Mouse (Mus musculus) heart, embryonic 13.5 days (tissue): Measurements from ENCODE around the gene Sec14l1. TPM values are rescaled to one million over a fixed set of nuclear protein-coding genes. Genes with fewer than 3 reads are reported as not detected.
A peak's percentile ranks its signal among the peaks of the same experiment; 100 is the strongest.

Source experiments
- ATAC-seq: fragments of 200-750 bp; cut with Nextera tagmentation; 2 replicates; pipeline ENCODE4 v1.8.0; 2017; ENCODE audit warnings: moderate TSS enrichment; ENCODE audit not compliant: insufficient number of reproducible peaks, low FRiP score, low TSS enrichment; ENCODE audit errors: extremely low read depth
- H3K27ac ChIP-seq: fragments of 300-500 bp; sonication (generic); replicated peaks from 2 replicates; pipeline ENCODE4 v1.5.1; 2015; ENCODE audit warnings: moderate library complexity, mild to moderate bottlenecking, inconsistent platforms
- H3K27me3 ChIP-seq: fragments of 300-500 bp; sonication (generic); replicated peaks from 2 replicates; pipeline ENCODE4 v1.6.1; 2015; ENCODE audit warnings: mild to moderate bottlenecking, inconsistent platforms
- H3K36me3 ChIP-seq: fragments of 300-500 bp; sonication (generic); 2 replicates; pipeline ENCODE4 v1.6.1; 2015; ENCODE audit warnings: mild to moderate bottlenecking, inconsistent platforms
- H3K4me1 ChIP-seq: fragments of 300-500 bp; sonication (generic); 2 replicates; pipeline ENCODE4 v1.6.1; 2015; ENCODE audit warnings: inconsistent platforms
- H3K4me2 ChIP-seq: fragments of 300-500 bp; sonication (generic); 2 replicates; pipeline ENCODE4 v1.6.1; 2015; ENCODE audit warnings: inconsistent platforms, mild to moderate bottlenecking, moderate library complexity
- H3K4me3 ChIP-seq: fragments of 300-500 bp; sonication (generic); 2 replicates; pipeline ENCODE4 v1.5.1; 2015; ENCODE audit warnings: moderate library complexity, mild to moderate bottlenecking, inconsistent platforms
- H3K9ac ChIP-seq: fragments of 300-500 bp; sonication (generic); 2 replicates; pipeline ENCODE4 v1.6.1; 2015; ENCODE audit warnings: inconsistent platforms, mild to moderate bottlenecking, moderate library complexity
- H3K9me3 ChIP-seq: fragments of 300-500 bp; sonication (generic); 2 replicates; pipeline ENCODE4 v1.6.1; 2016; ENCODE audit warnings: inconsistent platforms
- WGBS: fragments of 180-500 bp; shearing (Covaris S2); methylation state at CpG from one replicate; pipeline ENCODE4 v1.1.7; 2015; ENCODE audit warnings: mixed read lengths; 5-methylcytosine and 5-hydroxymethylcytosine counted together
- polyA plus RNA-seq: library from polyadenylated mRNA; unstranded; fragments of >200 nt; fragmentation: Nextera tagmentation; extraction: Ambion mirVana; gene quantifications from 2 replicates; pipeline ENCODE4 v1.2.1, GENCODE M21; 2015

Gene Sec14l1
- polyA plus RNA-seq, 1 experiment from 2014 or later, result 44.5 TPM

DNA sequence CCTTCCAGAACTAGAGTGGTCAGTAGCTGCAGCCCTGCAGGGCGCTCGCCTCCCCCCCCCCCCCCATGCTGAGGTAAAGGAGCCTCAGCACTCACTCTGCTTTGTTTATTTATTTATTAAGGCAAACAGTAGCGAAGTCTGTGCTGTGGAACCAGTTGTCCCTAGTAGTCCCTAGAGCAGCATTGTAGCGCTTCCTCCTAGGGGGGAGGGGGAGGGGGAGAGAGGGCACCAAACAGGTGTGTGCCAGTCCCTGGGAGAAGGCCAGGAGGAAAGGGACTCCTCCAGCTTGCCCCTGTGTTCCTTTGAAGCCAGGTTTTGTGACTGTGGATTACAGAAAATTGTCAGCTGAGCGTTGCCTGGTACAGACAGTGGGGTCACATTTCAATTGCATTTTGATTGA is 4.8 kb downstream of the Sec14l1 start:
- Histone ChIP-seq H3K4me3 (no peak overlapping the region), H3K4me2 (peak overlapping the region; percentile 37; the same call in 1 of the 2 replicates), H3K9me3 (no peaks in the 10 kb centered on the region), H3K9ac (peak overlapping the region; percentile 71), H3K4me1 (peaks cover 89% of the 10 kb centered on the region), H3K27me3 (no peaks in the 10 kb centered on the region), H3K27ac (peak overlapping the region; percentile 80), H3K36me3 (peaks cover 27% of the 10 kb centered on the region)
- WGBS, result 58% methylated on average over 5 of the region's 5 CpGs
- no peak for ATAC-seq

GRCm38 (mm10) chr11:117120285-117121163 is 5.6 kb downstream of the Sec14l1 start:
- peak overlapping the region; percentile 71 for H3K9ac ChIP-seq
- H3K9me3 ChIP-seq, result no peaks in the 10 kb centered on the region
- H3K4me2 ChIP-seq, result peak overlapping the region; percentile 37
- H3K27ac ChIP-seq, result peak overlapping the region; percentile 80
- H3K27me3 ChIP-seq, result no peaks in the 10 kb centered on the region
- peaks cover 32% of the 10 kb centered on the region for H3K36me3 ChIP-seq
- H3K4me1 ChIP-seq, result peaks cover 97% of the 10 kb centered on the region
- H3K4me3 ChIP-seq, result no peak overlapping the region
- WGBS, result 31% methylated on average over 20 of the region's 20 CpGs
- ATAC-seq, result no peak

DNA sequence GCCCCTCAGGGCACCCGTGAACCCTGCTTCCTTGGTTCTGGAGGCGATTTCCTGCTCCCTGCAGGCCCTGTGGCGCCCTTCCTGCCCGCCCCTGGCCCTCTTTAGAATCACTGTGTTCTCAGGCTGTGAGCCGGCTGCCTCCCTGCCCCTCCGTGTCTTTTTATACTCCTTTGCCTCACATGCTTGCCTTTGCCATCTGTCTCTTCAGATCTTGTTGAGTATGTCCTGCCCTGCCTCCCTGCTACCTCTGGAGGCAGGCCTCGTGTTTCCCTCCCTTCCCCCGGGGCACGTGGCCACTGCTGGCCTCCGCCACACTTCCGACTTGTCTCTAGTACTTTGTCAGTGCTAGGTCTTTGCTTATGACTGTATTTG is 6.2 kb downstream of the Sec14l1 start:
- H3K9me3 ChIP-seq, result no peaks in the 10 kb centered on the region
- no peak overlapping the region for H3K4me3 ChIP-seq
- ATAC-seq, result no peak
- peak overlapping the region; percentile 37 for H3K4me2 ChIP-seq
- no peaks in the 10 kb centered on the region for H3K27me3 ChIP-seq
- peak overlapping the region; percentile 71 for H3K9ac ChIP-seq
- peak overlapping the region; percentile 80 for H3K27ac ChIP-seq
- peaks cover 99% of the 10 kb centered on the region for H3K4me1 ChIP-seq
- peaks cover 33% of the 10 kb centered on the region for H3K36me3 ChIP-seq
- WGBS, result 23% methylated on average over 11 of the region's 11 CpGs

DNA sequence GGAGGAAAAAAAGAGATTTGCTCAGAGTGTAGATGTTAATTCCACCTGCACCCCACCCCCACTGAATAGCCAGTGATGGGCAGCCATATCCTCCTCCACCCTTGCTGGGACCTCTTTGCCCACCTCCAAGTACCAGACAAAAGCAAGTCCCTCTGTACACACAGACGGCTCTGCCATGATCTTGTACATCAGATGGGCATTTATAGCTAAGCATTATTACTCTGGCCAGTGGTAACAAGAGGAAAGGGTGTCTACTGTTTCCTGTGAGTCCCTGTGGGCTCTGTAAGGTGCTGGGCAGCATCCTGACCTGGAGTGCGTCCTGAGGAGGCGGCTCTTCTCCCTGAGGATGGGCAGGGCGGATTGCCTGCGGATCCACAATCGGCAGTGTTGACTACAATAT is 7.0 kb downstream of the Sec14l1 start:
- Histone ChIP-seq H3K4me1 (peaks cover 99% of the 10 kb centered on the region), H3K9ac (no peak overlapping the region), H3K36me3 (peaks cover 30% of the 10 kb centered on the region), H3K4me3 (no peak overlapping the region), H3K27ac (peak overlapping the region; percentile 80; the same call in 1 of the 2 replicates), H3K27me3 (no peaks in the 10 kb centered on the region), H3K4me2 (no peak overlapping the region), H3K9me3 (no peaks in the 10 kb centered on the region)
- 90% methylated on average over 6 of the region's 6 CpGs for WGBS
- no peak for ATAC-seq

- Histone ChIP-seq H3K9ac (peak overlapping the region; percentile 51), H3K4me3 (no peak overlapping the region), H3K4me1 (peaks cover 99% of the 10 kb centered on the region), H3K9me3 (no peaks in the 10 kb centered on the region), H3K4me2 (peak overlapping the region; percentile 44), H3K27ac (peak overlapping the region; percentile 80), H3K27me3 (no peaks in the 10 kb centered on the region), H3K36me3 (peaks cover 15% of the 10 kb centered on the region; the same call in 1 of the 2 replicates)
- WGBS, result 64% methylated on average over 17 of the region's 17 CpGs
- no peak for ATAC-seq
These were observed 8.6 kb downstream of the Sec14l1 start for GRCm38 (mm10) chr11:117123418-117124085.

GRCm38 (mm10) chr11:117124539-117124938 is 9.6 kb downstream of the Sec14l1 start:
- peak overlapping the region; percentile 80 for H3K27ac ChIP-seq
- no peak overlapping the region for H3K4me2 ChIP-seq
- peaks cover 99% of the 10 kb centered on the region for H3K4me1 ChIP-seq
- no peak overlapping the region for H3K4me3 ChIP-seq
- no peak overlapping the region; the same call in 1 of the 2 replicates for H3K9ac ChIP-seq
- WGBS, result 59% methylated on average over 10 of the region's 10 CpGs
- H3K27me3 ChIP-seq, result no peaks in the 10 kb centered on the region
- H3K36me3 ChIP-seq, result peaks cover 15% of the 10 kb centered on the region; the same call in 1 of the 2 replicates
- H3K9me3 ChIP-seq, result no peaks in the 10 kb centered on the region
- ATAC-seq, result no peak

- Histone ChIP-seq H3K36me3 (peaks cover 15% of the 10 kb centered on the region), H3K9ac (peak overlapping the region; percentile 72), H3K4me1 (peaks cover 92% of the 10 kb centered on the region), H3K4me3 (no peak overlapping the region), H3K27ac (peak overlapping the region; percentile 97), H3K27me3 (no peaks in the 10 kb centered on the region), H3K9me3 (no peaks in the 10 kb centered on the region), H3K4me2 (peak overlapping the region; percentile 47)
- WGBS, result 28% methylated on average over 13 of the region's 13 CpGs
- no peak for ATAC-seq
These were observed 12.4 kb downstream of the Sec14l1 start for GRCm38 (mm10) chr11:117127250-117127837.

DNA sequence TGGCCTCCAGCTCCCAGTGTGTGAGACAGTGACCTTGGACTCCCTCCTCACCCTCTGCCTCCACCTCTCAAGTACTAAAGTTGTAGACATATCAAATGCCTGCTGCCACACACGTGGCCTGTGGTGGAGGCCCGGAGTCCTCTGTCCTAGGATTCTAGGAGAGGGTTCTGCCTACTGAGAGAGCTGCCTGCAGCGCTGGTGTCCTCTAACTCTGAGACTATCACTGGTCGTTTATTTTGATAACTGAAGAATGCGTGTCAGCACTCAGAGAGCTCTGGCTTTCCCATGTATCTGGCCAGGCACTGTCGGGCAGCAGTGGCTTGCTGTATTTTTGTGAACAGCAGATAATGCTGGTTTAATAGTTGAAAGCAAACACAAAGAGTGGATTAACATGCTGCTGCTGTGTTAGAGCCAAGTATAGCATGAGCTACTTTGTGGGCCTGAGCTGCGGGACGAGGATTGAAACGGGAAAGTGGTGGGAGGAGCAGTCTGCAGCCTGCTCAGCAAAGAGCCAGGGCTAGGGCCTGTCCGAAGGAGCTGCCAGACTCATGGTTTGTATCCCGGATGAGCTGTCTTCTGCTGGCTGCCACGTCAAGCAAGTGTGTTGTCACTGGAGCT is 13.1 kb downstream of the Sec14l1 start:
- peak; percentile 56 for ATAC-seq
- WGBS, result 11% methylated on average over 12 of the region's 12 CpGs
- Histone ChIP-seq H3K4me2 (peak overlapping the region; percentile 47), H3K27me3 (no peaks in the 10 kb centered on the region), H3K27ac (peak overlapping the region; percentile 97), H3K9ac (peak overlapping the region; percentile 72), H3K36me3 (peaks cover 19% of the 10 kb centered on the region), H3K4me1 (peaks cover 85% of the 10 kb centered on the region), H3K4me3 (no peak overlapping the region), H3K9me3 (no peaks in the 10 kb centered on the region)

GRCm38 (mm10) chr11:117129473-117129872 is 14.5 kb downstream of the Sec14l1 start:
- H3K27ac ChIP-seq, result peak overlapping the region; percentile 97
- H3K9me3 ChIP-seq, result no peaks in the 10 kb centered on the region
- peak overlapping the region; percentile 21; the same call in 1 of the 2 replicates for H3K4me2 ChIP-seq
- 46% methylated on average over 11 of the region's 11 CpGs for WGBS
- no peak overlapping the region for H3K4me3 ChIP-seq
- peak overlapping the region; percentile 48 for H3K9ac ChIP-seq
- peaks cover 81% of the 10 kb centered on the region for H3K4me1 ChIP-seq
- no peak for ATAC-seq
- H3K36me3 ChIP-seq, result peaks cover 19% of the 10 kb centered on the region
- no peaks in the 10 kb centered on the region for H3K27me3 ChIP-seq

GRCm38 (mm10) chr11:117130068-117130467 is 15.1 kb downstream of the Sec14l1 start:
- Histone ChIP-seq H3K9ac (peak overlapping the region; percentile 48), H3K9me3 (no peaks in the 10 kb centered on the region), H3K27ac (peak overlapping the region; percentile 97), H3K36me3 (peaks cover 19% of the 10 kb centered on the region), H3K4me3 (no peak overlapping the region), H3K4me1 (peaks cover 81% of the 10 kb centered on the region), H3K27me3 (no peaks in the 10 kb centered on the region), H3K4me2 (no peak overlapping the region)
- ATAC-seq, result no peak
- WGBS, result 76% methylated on average over 8 of the region's 8 CpGs

- Histone ChIP-seq H3K27me3 (no peaks in the 10 kb centered on the region), H3K9me3 (no peaks in the 10 kb centered on the region), H3K27ac (peak overlapping the region; percentile 30), H3K9ac (peak overlapping the region; percentile 48), H3K4me2 (no peak overlapping the region), H3K4me1 (peaks cover 82% of the 10 kb centered on the region), H3K36me3 (peaks cover 13% of the 10 kb centered on the region; the same call in 1 of the 2 replicates), H3K4me3 (no peak overlapping the region)
- no peak for ATAC-seq
- 37% methylated on average over 5 of the region's 5 CpGs for WGBS
These were observed 15.9 kb downstream of the Sec14l1 start for GRCm38 (mm10) chr11:117130888-117131287.
